Mouse (Mus musculus): ENCODE measurements around the gene Sipa1l2.

GRCm38 (mm10) chr8:125385519-125386150, 184.0 kb downstream of the Sipa1l2 start:
- TF ChIP-seq CTCF (IDR thresholded peaks at IDR 0.05; ENCODE audit: low read depth) = no peak
- TF ChIP-seq EP300 (IDR thresholded peaks at IDR 0.05; ENCODE audit: low read depth) = no peak
